Mouse (Mus musculus): ENCODE data around the gene Nyap1.

Nyap1 gene

DNA sequence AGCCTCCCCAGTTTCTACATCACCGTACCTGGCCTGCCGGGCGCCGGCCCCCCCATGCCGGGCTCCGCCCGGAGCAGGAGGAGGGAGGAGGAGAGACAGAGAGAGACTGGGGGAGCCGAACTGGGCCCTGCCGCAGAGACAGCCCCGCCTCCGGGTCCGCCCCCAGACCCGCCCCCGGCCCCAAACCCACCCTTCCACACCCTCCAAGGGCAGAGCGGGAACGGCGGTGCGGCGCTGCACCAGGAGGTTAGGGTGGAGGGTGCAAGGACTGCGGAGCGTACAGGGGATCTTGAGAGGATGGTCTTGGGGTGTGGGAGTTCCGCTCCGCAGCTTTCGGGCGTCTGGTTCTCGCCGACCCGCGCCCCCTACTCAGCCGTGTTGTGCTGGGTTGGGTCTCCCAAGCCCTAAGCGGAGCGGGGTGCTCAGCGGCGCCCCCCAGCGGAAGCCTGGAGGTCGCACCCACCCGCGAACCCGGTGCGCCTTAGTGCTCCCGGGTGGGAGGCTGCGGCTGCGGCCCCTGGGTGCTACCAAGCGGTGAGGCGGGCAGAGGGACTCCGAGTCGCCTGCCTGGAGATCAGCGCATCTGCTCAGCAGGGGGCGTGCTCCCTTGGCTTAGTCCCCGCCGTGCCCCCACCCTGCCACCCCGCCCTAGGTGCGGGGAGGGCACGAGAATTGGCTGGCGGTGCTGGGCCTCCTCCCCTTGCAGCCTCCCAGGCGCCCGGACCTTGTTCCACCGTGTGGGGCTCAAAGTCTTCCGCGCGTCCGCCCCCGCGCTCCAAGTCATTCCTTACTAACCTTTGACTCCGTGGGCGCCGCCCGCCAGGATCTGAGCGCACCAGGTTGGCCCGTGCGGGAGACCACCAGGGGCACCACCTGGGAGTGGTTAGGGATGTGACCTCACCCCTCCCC is at the start of gene Nyap1:
Nyap1 (minus strand) TSS at position 585 of the 909 bp plus-strand sequence.
- TF ChIP-seq GATA4 (IDR thresholded peaks at IDR 0.05; ENCODE audit: insufficient replicate concordance, low read length): no peak

- TF ChIP-seq GATA4 (IDR thresholded peaks at IDR 0.05; ENCODE audit: insufficient replicate concordance, low read length): no peak
Observed at GRCm38 (mm10) chr5:137788946-137789531, 47.6 kb upstream of the Nyap1 start.

- TF ChIP-seq GATA4 (IDR thresholded peaks at IDR 0.05; ENCODE audit: insufficient replicate concordance, low read length): no peak
Observed at GRCm38 (mm10) chr5:137788171-137788570, 46.8 kb upstream of the Nyap1 start.

- peak; percentile 5; the same call in 1 of the 2 replicates for TF ChIP-seq GATA4 (IDR thresholded peaks at IDR 0.05; ENCODE audit: insufficient replicate concordance, low read length)
Observed at GRCm38 (mm10) chr5:137787151-137787928, 45.9 kb upstream of the Nyap1 start, which contains the start of the genes Mepce and Zcwpw1. Gene Mepce (minus strand): TSS chr5:137787655. Gene Zcwpw1 (plus strand): TSS chr5:137787798.

DNA sequence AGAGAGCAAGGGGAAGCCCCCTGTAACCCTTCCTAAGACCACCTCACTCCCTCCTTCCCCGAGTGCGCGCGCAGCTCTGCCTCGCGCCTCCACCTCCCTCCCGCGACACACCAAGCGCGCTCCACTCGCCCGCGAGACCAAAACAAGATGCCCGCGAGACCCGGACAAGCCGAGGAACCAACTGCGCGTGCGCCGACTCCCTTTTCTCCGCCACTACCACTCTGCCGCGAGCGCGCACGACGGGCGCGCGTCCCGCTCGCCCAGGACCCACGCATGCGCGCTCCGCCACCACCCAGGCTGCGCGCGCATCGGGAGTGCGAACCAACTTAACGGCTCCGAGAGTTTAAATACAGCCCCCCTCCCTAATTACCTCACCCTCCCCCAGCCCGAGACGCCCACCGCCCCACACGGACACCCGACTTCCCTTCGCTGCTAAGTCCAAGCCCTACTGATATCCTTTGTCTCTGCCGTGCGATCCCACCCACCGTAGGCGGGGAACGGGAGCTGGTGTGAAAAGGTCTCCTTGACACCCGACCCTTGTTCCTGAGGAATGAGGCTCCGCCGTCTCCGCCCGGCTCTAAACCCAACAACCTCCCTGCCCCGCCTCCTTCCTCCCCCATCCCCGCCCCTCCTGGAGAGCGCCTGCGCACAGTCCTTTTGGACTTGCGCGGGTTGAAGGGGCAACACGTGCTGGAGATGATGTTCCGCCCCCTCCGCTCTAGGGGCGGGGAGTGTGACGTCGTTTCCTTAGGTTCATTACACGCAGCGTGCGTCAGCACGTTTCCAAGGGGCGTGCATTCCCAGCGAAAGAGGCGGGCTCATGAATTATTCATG is 44.9 kb upstream of the Nyap1 start:
- TF ChIP-seq GATA4 (IDR thresholded peaks at IDR 0.05; ENCODE audit: insufficient replicate concordance, low read length): no peak

DNA sequence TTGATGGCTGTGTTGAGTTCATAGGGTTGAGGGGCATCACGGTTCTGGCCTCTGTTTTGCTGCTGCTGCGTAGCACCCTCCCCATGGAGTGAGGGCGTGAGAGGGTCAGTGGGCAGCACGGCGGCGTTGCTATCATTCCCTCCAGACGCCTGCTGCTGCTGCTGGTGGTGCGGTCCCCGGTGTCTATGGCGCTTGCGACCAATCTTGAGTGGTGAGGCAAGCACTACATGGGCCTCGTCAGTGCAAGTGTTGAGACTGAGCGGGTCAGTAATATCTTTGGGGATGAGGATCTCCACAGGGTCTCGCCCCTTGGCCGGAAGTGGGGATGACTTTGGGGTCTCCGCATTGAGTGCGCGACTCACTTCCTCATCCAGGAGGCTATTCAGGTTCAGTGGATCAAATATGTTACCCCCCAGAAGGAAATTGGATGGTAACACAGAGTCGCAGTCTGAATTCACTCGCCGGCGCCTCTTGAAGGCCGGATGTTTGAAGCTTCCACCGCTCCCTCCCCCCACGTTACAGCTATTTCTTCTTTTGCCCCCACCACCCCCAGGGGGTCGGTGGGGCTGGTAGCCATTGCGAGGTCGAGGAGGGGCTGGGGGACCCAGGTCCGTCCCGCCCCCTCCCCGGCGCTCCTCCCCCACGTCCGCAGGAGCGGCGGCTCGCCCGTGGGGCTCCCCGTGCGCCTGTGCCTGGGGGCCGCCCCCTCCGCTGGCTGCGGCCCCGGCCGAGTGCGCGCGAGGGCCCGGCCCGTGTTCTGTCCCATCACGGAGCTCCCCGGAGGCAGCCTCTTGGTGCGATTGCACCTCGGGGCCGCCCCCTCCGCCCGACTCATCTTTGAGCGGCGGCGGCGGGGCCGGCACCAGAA is 44.0 kb upstream of the Nyap1 start:
- TF ChIP-seq GATA4 (IDR thresholded peaks at IDR 0.05; ENCODE audit: insufficient replicate concordance, low read length): no peak

GRCm38 (mm10) chr5:137784546-137784945 is 43.1 kb upstream of the Nyap1 start:
- no peak for TF ChIP-seq GATA4 (IDR thresholded peaks at IDR 0.05; ENCODE audit: insufficient replicate concordance, low read length)

DNA sequence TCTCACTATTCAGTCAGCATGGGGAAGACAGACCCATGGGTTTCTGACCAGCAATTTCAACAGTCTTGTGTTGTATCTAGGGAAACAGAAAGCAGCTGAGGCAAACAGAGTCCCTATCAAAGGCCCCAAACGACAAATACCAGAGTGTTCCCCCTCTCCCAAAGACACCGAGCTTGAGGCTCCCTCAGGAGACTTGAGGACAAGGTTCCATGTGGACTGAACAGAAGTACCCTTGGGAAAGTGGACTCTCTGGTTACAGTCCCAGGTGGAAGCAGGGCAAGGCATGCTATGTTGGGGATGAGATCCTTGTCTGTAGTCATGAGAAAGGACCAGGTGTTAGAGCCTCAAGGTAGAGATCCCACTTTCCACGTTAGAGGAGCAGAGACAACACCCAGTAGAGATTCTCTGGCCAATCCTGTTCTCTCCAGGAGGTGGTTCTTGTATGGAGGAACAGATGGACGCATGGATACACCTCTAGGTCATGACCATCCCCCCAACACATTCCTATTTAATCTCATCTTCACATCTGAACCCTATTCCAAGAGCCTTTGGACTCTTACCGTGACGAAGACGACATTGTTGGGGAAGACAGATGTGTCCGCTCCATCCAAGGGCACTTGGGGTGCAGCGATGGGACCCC is 42.6 kb upstream of the Nyap1 start:
- TF ChIP-seq GATA4 (IDR thresholded peaks at IDR 0.05; ENCODE audit: insufficient replicate concordance, low read length): no peak

GRCm38 (mm10) chr5:137782776-137783522 is 41.5 kb upstream of the Nyap1 start:
- no peak for TF ChIP-seq GATA4 (IDR thresholded peaks at IDR 0.05; ENCODE audit: insufficient replicate concordance, low read length)

DNA sequence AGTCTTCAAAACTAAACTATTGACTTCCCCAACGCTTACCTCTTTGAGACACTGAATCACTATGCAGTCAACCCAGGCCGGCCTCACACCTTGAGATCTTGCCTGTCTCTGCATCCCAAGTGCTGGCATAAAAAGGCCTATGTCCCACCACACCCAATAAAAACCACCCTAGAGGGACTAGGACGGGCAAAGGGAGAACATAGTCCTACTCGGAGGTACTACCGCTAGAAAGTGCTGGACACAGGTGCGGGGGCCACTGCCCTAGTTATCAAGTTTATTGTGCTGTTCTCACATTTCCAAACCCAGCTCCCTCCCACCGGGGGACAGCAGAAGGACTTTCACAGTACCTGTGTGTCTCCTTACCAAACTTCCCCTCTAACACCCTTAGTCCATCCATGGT is 40.3 kb upstream of the Nyap1 start:
- no peak for TF ChIP-seq GATA4 (IDR thresholded peaks at IDR 0.05; ENCODE audit: insufficient replicate concordance, low read length)

- TF ChIP-seq GATA4 (IDR thresholded peaks at IDR 0.05; ENCODE audit: insufficient replicate concordance, low read length): no peak
Observed at GRCm38 (mm10) chr5:137779053-137779933, 37.9 kb upstream of the Nyap1 start.

DNA sequence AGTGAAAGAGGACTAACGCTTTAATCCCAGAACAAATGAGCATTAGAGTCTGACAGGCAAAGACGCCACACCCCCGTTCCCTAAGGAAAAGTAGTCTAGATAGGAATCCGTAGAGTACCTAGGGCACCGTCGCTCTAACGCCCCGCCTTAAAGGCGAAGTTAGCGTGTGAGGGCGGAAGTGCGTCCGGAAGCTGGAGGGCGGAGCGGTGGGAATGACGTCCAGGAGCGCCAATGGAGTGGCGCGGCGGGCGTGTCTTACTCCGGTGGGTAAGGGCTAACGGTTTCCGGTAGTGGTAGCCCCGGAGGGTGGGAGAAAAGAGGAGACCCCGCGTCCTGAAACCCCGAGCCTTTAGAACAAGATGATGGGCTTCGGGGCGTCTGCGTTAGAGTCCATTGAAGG is 37.2 kb upstream of the Nyap1 start, which contains the start of gene Ppp1r35:
Ppp1r35 (plus strand) TSS at position 215 of the 400 bp plus-strand sequence.
- TF ChIP-seq GATA4 (IDR thresholded peaks at IDR 0.05; ENCODE audit: insufficient replicate concordance, low read length): peak; percentile 52; the same call in 1 of the 2 replicates
